Mouse (Mus musculus) embryo, embryonic 11.5 days (tissue): ENCODE results near the gene Mical3.

Experiments
- DNase-seq: peaks from one replicate; pipeline ENCODE4 v3.0.0-alpha.2; 2012; ENCODE audit warnings: low read depth, low spot score

Mical3 gene

DNA sequence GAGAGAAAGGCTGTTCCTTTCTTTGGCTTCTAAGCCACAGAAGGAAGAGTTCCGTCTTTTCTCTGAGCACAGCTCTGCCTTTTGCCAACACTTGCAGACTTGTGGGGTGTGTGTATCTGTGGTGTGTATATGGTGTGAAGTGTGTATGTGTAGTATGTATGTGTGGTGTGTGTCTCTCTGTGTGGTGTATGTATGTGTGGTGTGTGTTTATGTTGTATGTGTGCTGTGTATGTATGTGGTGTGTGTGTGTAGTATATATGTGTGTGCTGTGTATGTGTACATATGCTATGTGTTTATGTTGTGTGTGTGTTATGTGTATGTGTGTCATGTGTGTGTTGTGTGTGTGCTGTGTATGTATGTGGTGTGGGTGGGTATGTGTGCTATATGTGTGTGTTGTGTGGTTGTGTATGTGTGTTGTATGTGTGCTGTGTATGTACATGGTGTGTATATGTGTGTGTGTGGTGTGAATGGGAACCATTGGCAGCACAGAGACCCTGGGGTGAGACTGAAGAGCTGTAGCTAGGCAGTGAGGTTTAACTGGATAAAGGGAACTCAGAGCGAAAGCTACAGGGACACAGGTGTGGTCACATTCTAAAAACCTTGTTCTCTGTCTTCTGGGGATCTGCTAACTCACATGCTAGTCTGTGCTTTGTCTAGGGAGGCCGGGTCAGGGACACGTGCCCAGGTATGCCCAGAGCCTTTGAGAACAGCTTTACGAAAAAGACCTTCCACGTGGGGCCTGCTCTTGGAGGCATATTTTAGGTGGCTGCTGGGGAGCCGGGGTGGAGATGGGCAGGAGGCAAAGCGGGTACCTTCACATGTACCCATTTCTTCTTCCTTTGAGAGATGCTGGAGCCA is 159.6 kb downstream of the Mical3 start:
- DNase-seq: no peak

DNA sequence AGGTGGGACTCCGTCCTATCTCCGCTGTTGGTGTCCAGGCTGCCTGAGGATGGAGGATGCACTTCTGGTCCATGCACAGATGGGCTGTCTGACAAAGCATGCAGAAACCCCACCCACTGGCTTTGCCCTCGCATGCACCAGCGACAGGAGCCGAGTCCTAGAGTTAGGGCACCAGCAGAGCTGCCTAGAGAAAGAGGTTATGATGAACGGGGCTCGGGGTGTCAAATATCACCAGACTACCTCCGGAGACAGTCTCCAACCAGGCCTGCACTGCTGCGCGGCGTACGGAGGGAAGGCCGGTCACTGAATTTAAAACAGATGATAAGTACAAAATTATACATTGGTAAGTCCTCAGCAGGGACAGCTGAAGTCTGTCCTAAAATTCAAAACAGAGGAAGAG is 165.0 kb downstream of the Mical3 start:
- DNase-seq: no peak

DNA sequence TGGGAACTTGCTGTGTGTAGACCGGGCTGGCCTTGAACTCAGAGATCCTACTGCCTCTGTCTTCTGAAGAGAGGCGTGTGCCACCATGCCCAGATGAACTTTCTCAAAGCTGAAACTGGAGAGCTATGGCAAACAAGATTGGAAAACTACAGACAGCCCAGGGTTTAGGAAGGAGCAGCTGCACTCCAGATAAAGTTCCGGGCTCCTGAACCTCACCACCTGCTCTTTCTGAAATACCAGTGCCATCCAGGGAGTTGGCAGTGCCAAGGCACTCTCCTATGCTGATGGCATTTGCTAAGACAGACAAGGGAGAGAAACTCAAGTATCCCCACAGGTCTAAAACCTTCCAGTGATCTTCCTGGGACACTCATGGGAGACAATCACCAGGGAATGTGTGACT is 166.6 kb downstream of the Mical3 start:
- DNase-seq: no peak

DNA sequence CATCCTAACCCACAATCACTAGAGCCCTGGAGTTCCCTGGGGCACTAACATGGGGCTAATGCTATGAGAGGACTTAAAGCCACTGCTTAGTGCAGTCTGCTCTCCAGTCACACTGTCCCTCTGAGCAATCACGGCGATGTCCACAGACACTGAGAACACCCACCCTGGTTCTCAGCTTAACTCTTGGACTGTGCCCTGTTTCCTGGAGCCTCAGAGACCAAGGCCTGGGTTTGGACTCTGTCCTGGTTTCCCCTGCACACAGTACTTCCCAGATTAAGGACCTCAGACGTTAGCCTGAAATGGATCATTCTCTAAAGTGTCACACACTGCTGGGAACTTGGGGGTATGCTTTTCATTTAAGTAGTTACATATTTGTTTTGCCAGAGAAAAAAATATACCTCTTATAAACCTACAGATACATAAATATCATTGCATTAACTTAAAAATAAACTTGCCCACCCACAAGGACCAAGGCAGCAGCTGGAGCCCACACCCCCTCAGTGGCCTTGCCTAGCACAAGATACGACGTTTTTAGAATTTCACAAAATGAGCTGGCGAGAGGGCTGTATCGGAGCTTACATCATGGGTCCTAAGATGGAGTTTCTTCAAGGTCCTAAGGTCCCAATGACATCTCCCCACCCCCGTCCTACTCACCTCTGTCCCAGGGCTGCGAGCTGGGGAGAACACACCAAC is 170.3 kb downstream of the Mical3 start:
- no peak for DNase-seq

DNA sequence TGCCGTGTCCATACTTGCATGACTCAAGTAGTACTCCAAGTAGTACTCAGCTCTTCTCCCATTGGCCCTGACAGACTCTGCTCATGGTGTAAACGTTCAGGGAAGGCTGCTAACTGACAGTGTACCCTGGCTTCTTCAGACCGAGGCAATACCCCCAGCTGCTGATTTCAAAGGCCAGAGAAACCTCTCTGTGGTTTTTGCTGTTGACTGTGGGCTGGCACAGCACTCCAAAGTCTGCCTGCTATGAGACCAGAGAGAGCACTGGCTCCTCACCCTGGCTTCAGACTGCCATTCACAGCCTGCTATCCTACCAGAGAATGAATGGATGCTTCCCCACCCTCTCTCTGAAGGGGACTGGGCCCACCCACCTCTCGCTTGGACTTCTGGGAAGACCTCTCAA is 173.5 kb downstream of the Mical3 start:
- no peak for DNase-seq

DNA sequence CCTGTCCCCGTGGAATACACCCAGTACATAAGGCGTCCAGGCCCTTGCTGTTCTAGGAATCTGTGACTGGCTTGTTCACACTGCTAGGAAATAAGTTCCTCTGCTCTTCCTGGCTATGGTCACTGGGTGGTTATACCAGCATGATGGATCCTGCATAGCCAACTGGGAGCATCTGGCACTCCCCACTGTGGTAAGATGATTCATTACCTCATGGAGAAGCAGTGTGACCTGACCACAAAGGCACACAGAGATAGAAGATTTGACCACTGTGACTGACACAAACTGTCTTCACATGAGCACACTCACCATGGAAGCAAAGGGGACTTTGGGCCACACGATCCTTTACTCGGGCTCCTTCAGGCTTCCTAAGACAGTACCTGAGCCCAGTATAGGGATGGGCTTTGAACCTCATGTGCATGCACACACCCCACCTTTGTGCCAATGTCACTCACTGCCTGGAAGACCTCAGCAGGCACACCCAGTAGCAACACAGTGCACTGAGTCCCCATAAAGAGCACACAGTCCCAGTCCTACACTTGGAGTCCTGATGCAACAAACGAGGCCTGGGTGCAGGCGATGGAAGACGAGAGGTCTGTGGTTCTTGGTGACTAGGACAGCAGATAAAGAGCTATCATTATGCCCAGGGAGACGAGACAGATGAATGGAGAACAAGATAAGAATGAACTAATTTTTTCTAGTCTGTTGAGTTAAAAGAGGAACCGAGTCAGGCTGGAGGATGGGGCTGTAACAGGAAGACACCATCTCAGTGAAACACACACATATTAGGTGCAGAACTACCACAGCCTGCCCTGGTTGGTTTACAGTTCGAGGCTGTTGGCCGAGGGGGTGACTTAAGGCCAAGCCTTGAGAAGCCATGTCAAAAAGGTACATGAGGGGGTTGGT is 174.3 kb downstream of the Mical3 start:
- no peak for DNase-seq

DNA sequence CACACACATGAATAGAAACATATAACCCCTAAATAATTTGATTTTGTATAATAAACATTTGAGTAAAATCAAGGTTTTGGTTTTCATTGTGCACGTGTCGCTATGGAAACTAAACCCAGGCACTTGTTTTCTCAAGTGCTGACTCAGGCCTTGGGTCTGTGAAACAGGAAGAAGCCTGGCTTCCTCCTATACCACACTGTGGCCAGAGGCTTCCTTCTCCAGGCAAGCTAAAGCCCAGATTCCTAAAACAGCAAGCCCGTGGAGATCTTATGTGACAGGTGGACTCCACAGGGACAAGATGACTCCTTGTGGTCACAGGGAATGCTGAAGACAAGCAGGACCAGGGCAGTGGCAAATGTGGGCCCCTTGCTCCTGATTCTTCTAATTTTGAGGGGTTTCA is 175.6 kb downstream of the Mical3 start:
- DNase-seq: no peak

DNA sequence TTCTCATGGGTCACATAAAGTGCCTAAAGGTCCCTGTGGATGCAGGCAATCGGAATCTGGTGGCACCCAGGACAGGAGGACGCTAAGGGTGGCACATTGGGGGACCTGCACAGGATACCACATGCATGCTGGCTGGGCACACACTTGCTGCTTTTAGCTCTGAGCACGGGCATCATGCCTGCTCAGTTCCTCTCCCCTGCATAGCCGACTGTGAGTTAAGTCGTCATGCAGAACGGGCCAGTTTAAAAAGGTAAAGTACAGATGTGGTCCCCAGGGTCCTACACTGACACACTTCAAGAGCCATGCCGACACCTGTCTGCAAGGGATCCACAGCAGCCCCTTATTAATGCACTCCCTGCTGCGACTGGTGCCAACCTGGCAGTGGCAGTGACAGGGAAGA is 176.6 kb downstream of the Mical3 start:
- DNase-seq: no peak

DNA sequence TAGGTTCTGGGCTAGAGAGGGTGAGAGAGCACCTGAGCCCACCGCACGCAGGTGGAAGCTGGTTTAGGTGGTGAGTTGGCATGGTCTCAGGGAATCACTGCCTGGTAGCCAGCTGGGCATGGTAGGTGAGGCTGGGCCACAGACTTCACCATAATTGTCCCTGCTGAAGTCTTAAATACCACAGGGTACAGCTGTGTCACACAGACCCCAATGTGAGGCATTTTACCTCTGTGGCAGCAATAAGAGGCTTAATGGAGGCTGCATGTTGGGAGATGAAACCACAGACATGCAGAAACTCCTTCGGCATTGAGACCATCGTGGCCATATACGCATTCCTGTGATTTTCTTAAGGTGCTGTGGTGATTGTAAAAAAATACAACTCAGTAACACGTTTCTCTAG is 178.3 kb downstream of the Mical3 start:
- no peak for DNase-seq

DNA sequence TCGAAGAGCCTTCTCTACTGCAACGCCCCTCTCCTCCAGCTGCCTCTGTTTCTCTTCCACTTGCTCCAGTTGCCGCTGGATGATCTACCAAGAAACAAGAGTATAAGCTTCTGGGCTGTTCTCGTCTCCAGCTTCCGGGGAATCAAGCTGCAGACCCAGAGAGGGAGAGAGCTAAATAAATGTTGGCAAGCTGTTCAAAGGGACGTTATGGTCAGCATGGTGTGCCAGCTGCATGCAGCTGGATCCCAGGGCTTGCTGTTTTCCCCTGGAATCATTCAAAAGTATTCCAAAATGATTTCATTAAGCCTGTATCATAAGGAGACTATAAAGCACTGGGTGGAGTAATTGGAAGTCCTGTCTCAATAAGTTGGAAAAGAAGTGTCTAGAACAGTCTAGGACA is 179.5 kb downstream of the Mical3 start:
- no peak for DNase-seq

DNA sequence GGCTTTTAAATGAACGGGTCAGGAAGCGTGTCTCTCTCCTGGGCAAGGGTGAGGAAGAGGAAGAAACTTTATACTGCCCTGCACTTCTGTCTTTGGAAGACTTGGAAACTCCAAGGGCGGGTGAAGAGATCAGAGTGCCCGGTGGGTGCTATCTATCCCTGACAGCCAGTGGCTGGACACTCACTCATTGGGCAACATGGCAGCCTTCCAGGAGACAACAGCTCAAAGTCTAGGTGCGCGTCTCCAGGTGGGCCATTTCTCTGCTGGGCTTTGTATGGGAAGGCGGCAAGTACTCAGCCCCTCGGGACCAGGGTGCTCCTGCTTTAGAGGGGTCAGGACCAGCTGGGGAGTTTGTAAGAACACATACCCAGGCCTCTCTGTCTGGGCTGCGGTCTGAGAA is 185.3 kb downstream of the Mical3 start:
- DNase-seq: no peak

DNA sequence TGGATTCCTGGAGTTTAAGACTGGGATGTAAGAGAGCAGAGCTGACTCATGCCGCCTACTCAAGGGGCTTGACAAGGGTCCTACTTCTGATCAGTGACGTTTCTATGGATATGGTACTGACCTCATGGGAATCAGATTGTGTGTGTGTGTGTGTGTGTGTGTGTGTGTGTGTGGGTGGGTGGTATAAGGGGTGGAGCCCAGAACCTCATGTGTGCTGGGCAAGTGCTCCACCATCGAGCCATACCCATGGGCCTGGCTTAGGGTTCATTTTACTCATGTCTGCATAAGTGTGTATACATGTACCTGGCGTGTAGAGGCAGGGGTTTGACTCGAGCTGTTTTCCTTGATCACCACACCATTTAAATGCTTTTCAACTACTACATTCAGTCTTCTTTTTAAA is 186.8 kb downstream of the Mical3 start:
- no peak for DNase-seq

DNA sequence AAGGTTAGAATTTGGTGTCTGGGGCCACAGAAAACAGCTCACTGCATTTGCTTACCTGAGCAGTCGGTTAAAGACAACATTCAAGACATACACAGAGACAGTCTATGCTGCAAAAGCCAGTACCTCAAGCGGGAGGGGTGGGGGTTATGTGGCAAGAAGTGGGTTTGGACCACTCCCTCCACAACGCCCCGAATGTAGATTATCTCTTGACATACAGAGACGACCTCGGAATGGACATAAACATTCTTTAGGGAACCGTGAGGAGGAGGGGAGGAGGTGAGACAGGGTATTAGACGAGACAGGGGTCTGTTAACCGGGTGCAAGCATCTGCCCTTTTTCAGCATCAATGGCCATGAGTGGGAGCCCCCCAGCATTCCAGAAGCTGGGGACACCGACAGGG is 187.2 kb downstream of the Mical3 start:
- DNase-seq: no peak

DNA sequence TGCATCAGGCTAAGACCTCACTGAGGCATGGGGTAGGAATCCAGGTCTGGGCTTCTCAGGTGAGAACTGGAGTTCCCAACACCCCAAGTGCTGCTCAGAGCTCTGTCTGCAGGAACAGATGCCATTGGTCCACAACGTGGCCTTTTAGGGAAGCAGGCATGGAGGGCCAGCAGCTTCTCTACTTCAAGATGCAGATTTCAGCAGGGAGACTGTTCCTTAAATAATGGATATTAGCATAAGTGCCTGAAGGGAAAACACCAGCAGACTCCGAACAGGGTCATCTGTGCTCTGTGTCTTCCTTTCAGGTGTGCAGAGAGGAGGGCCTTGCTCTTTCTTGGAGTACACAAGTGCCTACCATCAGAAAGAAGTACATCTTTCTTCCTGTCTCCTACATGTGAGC is 187.7 kb downstream of the Mical3 start:
- no peak for DNase-seq

DNA sequence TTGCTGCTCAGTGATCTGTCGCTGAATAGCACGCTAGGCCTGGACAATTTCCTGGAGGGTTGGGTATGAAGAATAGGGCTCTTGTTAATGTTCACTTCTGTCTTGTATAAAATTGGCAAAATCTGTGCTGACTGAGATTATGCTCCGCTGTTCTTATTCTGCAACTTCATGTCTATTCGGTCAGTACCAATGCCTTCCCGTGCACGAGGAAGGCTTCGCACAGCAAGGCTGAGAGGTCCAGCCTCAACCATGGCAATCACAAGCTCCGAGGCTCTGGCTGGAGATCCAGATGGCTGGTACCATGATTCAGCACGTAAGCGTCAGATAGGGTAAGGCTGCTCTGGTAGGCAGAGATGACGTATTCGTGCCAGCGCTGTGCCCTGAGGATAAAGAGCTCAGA is 189.2 kb downstream of the Mical3 start:
- DNase-seq: no peak

DNA sequence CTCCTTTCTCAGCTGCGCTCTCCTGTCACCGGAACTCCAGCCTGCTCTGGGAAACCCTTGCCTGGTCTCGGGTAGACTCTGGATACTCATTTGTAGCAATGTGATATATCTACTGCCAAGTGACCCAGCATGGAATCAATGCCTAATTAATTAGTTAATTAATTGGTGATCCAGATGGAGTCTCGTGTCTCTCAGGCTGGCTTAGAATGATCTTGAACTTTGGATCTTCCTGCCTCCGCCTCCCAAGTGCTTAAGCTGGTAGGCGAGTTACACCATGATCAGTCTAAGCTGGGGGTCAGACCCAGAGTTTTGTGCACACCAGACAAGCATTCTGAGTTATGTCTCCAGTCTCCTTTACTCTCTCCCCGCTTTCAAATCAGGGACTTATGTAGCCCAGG is 189.7 kb downstream of the Mical3 start:
- no peak for DNase-seq

DNA sequence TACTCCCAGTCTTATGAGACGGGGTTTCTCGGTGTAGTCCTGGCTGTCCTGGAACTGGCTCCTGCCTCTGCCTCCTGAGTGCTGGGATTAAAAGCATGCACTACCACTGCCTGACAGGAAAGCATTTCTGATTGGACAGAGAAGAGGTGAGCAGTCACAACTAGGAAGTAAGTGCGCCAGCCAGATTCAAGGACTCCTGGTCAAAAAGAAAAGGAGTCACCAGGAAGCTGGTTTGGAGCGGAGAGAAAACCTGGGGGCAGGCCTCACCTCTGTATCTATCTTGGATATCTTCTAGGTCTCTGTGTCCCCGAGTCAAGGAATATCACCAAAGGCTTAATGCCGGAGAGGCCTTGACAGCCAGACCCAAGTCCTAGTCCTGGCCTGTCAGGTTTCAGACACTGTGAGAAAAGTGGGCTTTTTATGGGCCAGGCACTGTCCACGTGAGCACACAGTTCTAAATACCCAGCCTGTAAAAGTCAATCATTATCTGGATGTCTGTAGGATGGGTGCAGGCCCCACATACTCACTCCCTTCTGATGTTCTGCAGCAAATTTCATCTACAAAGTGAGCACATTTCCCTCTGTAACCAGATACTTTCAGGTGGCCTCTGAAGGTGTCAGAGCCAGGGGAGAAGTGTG is 190.2 kb downstream of the Mical3 start:
- DNase-seq: no peak

DNA sequence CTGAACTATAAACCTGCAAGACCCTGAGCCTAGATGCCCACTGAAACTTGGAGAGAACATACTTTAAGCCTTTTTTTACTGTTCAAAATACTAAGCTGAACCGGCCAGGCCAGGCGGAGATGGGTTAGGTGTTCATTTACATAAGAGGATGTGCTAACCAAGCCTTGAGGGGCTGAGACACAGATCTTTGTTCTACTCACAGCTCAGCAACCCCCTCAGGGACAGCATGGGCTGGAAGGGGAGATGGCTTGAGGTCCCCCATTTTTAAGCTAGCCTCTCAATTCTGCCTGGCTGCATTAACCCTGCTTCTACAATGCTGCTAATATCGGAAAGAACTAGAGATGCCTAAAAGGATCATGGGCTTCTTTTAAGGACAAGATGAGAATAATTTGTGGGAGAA is 191.0 kb downstream of the Mical3 start:
- DNase-seq: no peak

DNA sequence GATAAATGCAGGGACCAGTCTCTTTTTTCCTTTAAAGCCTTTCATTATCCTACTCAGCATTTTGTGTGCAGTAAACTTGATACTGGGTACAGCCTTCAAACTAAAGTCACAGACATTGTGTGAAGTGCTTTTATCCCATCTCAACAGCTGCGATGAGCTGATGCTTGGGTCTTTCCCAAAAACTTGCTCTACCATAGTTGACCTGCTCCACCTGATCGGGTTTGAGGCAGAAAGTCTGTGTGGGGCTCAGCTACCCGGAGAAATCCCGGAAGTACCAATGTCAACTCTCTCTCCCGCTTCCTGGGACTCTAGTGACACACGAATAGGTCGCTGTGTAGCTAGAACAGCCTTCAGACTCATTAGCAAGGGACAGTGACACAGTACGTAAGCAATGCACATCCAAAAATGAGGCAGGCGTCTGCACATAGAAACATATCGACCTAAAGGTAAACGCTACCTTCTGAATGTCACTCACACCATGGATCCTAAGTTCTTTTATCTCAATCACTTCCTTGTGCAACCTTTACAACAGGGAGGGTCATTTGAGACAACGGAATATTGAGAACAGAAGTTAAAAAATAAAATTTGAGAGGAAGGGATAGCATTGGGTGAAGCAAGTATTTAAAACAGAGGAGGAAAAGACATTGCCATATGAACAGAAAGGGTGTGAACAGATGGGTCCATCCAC is 191.9 kb downstream of the Mical3 start:
- DNase-seq: no peak

DNA sequence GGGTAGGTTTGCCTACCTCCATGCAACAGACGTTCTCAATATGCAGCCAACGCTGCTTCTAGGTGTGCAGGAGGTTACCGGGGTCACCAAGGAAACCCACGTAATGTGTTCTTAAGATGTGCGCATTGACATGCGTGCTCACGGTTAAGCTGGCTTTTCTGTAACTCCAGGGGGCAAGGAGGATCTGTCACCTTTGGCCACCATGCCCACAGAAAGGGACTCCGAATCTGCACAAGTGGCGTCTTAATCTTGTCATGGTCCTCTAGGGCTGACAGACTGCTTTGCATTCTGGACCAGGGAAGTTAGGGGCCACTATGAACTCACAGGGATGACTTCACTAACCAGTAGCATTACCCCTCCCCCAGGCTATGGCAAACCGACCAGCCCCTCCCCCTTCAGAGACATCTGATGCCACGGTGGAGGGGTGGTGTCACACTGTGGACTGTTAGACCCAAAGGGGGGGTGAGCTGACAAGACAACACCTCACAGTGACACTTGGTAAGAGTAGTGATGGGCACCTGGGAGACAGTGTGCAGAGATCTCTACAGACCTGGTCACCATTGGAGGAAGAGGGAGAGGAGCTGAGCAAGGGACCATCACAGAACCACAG is 192.7 kb downstream of the Mical3 start:
- no peak for DNase-seq

DNA sequence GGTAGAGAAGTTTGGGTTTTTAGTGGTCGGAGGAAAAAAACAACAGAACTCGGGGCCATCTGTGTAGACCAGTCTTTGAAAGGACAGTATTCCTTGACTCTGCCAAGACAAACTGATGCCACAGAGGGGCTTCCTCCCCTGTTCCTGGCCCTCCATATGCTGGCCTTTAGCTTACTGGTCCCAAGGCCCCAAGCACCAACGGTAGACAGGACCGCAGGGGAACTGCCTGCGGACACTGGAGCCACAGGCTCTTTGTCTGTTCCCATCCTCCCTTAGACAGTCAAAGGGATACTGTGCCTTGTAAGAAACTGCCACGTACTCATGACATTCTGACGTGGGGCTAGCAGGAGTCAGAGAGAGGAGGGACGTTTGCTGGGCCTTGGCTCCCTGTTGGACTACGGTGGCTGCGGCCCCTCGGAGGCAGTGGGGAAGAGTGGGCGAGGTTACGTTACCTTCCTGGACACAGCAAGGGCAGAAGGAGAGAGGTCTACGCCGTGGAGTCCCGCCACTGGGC is 193.6 kb downstream of the Mical3 start:
- DNase-seq: no peak
